Mouse (Mus musculus): ENCODE results near the gene Vegfb. TPM values are rescaled to one million over a fixed set of nuclear protein-coding genes. Genes with fewer than 3 reads are reported as not detected.
A peak's percentile ranks its signal among the peaks of the same experiment; 100 is the strongest.

Vegfb gene
- total and polyA plus RNA-seq, 2 experiments from 2014 or later: 40.5 to 90.8 TPM

- peaks cover 6% of the 10 kb centered on the region for H3K27me3 ChIP-seq (ENCODE audit: insufficient read depth, low read length)
Observed at GRCm38 (mm10) chr19:6936299-6936698, 51.2 kb downstream of the Vegfb start.

GRCm38 (mm10) chr19:6934195-6934977 is 53.1 kb downstream of the Vegfb start, which contains the start of gene Kcnk4:
TSS of gene Kcnk4 (minus strand) at chr19:6934515.
- DNase-seq (ENCODE audit: low spot score): no peak
- Histone ChIP-seq H3K4me1 (ENCODE audit: insufficient read depth, low read length) (peaks cover 15% of the 10 kb centered on the region), H3K9ac (replicated peaks; ENCODE audit: low read length) (peak within 1 kb of the TSS; percentile 60), H3K4me2 (ENCODE audit: low read depth, low read length) (peak within 1 kb of the TSS; percentile 67), H3K27me3 (ENCODE audit: insufficient read depth, low read length) (peaks cover 6% of the 10 kb centered on the region), H3K9me3 (ENCODE audit: low read length) (no peaks in the 10 kb centered on the region), H3K4me3 (ENCODE audit: low read length) (peak within 1 kb of the TSS; percentile 47), H3K36me3 (ENCODE audit: insufficient read depth, low read length) (no peaks in the 10 kb centered on the region), H3K27ac (peak within 1 kb of the TSS; percentile 41; the same call in 1 of the 2 replicates)
- no peak for TF ChIP-seq CTCF (IDR thresholded peaks at IDR 0.05; ENCODE audit: low read depth)
- ATAC-seq: 0 out of 2 replicates have a peak, but pooled peaks have one; percentile 36
- 7% methylated on average over 23 of the region's 23 CpGs for WGBS

More at GRCm38 (mm10) chr19:6936299-6936698, 51.2 kb downstream of the Vegfb start:
- Histone ChIP-seq H3K4me1 (ENCODE audit: insufficient read depth, low read length) (peaks cover 26% of the 10 kb centered on the region), H3K9me3 (ENCODE audit: low read length) (no peaks in the 10 kb centered on the region), H3K27ac (no peak overlapping the region), H3K9ac (replicated peaks; ENCODE audit: low read length) (no peak overlapping the region), H3K36me3 (ENCODE audit: insufficient read depth, low read length) (no peaks in the 10 kb centered on the region), H3K4me3 (ENCODE audit: low read length) (no peak overlapping the region), H3K4me2 (ENCODE audit: low read depth, low read length) (no peak overlapping the region)
- no peak for ATAC-seq
- TF ChIP-seq CTCF (IDR thresholded peaks at IDR 0.05; ENCODE audit: low read depth): peak; percentile 55
- peak; percentile 31 for DNase-seq (ENCODE audit: low spot score)
- WGBS: 27% methylated on average over 3 of the region's 3 CpGs

DNA sequence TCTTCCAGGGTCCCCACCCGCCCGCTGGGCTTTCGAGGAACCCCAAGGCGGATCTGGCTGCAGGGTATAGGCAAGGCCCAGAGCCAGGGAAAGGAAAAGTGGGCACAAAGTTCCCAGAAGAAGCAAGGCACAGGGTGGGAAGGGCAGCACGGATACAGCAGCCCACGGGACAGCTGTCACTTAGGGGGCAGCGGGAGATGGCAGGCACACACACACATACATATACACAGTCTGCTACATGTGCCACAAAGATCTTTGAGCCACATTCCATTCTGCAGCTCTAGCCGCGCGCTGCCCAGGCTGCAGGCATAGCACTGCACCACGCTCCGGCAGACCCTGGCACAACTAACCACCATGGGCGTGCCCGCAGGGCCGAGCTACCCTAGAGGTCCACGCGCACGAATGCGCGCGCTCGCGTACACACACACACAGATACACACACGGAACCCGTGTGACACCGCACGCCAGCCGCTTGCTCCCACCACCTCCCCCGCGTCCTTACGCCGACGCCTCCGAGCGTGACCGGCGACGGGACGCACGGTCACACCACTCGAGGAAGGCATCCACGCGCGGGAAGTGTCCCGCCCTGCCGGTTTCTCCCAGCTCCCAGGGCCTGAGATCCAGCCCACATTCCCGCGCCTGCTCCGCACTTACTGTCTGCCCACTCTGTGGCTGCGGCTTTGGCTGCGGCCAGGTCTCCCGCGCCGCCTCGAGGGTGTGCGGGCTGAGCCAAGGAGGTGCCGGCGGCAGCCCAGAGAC is 53.8 kb downstream of the Vegfb start:
- peak overlapping the region; percentile 47 for H3K4me3 ChIP-seq (ENCODE audit: low read length)
- peak overlapping the region; percentile 67 for H3K4me2 ChIP-seq (ENCODE audit: low read depth, low read length)
- DNase-seq (ENCODE audit: low spot score) (peak; percentile 68), ATAC-seq (peak; percentile 73)
- H3K27ac ChIP-seq: peak overlapping the region; percentile 41; the same call in 1 of the 2 replicates
- peaks cover 9% of the 10 kb centered on the region for H3K4me1 ChIP-seq (ENCODE audit: insufficient read depth, low read length)
- peak overlapping the region; percentile 60 for H3K9ac ChIP-seq (replicated peaks; ENCODE audit: low read length)
- no peaks in the 10 kb centered on the region for H3K9me3 ChIP-seq (ENCODE audit: low read length)
- no peak for TF ChIP-seq CTCF (IDR thresholded peaks at IDR 0.05; ENCODE audit: low read depth)
- H3K27me3 ChIP-seq (ENCODE audit: insufficient read depth, low read length): peaks cover 6% of the 10 kb centered on the region
- H3K36me3 ChIP-seq (ENCODE audit: insufficient read depth, low read length): no peaks in the 10 kb centered on the region
- WGBS: 3% methylated on average over 58 of the region's 58 CpGs

DNA sequence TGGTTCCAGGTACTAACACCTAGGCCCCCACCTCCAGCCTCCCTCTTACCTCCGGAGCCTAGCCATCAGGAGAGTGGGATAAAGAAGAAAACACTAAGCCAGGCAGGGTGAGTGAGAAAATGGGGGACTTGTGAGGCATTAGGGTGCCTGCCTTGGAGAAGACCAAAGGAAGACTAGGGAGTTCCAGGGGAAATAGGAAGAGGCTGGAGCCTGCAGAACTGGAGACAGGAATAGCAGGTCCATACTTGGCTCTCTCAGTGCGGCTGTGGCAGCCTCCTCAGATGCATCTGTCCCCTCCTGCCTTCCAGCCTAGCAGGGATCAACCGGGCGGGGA is 54.4 kb downstream of the Vegfb start:
- H3K9ac ChIP-seq (replicated peaks; ENCODE audit: low read length): peak overlapping the region; percentile 60; the same call in 1 of the 2 replicates
- H3K27me3 ChIP-seq (ENCODE audit: insufficient read depth, low read length): peaks cover 6% of the 10 kb centered on the region
- TF ChIP-seq CTCF (IDR thresholded peaks at IDR 0.05; ENCODE audit: low read depth): no peak
- DNase-seq (ENCODE audit: low spot score) (no peak), ATAC-seq (no peak)
- H3K4me1 ChIP-seq (ENCODE audit: insufficient read depth, low read length): peaks cover 9% of the 10 kb centered on the region
- H3K36me3 ChIP-seq (ENCODE audit: insufficient read depth, low read length): no peaks in the 10 kb centered on the region
- peak overlapping the region; percentile 47 for H3K4me3 ChIP-seq (ENCODE audit: low read length)
- no peaks in the 10 kb centered on the region for H3K9me3 ChIP-seq (ENCODE audit: low read length)
- peak overlapping the region; percentile 41; the same call in 1 of the 2 replicates for H3K27ac ChIP-seq
- WGBS: 27% methylated on average over 4 of the region's 4 CpGs
- peak overlapping the region; percentile 67 for H3K4me2 ChIP-seq (ENCODE audit: low read depth, low read length)

Other genes with a start within 250 kb of the Vegfb start
- gene Rps6ka4, start 147.0 kb downstream of the Vegfb start, total RNA-seq (2014; rRNA removed): 26.0 and 27.7 TPM in 2 replicates
- gene Rps6ka4, start 147.0 kb downstream of the Vegfb start, polyA plus RNA-seq (2015; fragmentation: Nextera tagmentation; extraction: Ambion mirVana): 19.5 and 22.1 TPM in 2 replicates
- gene Ccdc88b, start 129.4 kb downstream of the Vegfb start, total RNA-seq (2014; rRNA removed): 1.8 and 2.2 TPM in 2 replicates
- 1.2 and 1.5 TPM in 2 replicates for gene Ccdc88b, start 129.4 kb downstream of the Vegfb start, polyA plus RNA-seq (2015; fragmentation: Nextera tagmentation; extraction: Ambion mirVana)
- gene Trmt112, start 78.0 kb downstream of the Vegfb start, total RNA-seq (2014; rRNA removed): 61.7 and 68.6 TPM in 2 replicates
- gene Trmt112, start 78.0 kb downstream of the Vegfb start, polyA plus RNA-seq (2015; fragmentation: Nextera tagmentation; extraction: Ambion mirVana): 109 and 111 TPM in 2 replicates
- 184 and 228 TPM in 2 replicates for gene Prdx5, start 77.5 kb downstream of the Vegfb start, total RNA-seq (2014; rRNA removed)
- gene Prdx5, start 77.5 kb downstream of the Vegfb start, polyA plus RNA-seq (2015; fragmentation: Nextera tagmentation; extraction: Ambion mirVana): 587 and 589 TPM in 2 replicates
- gene Esrra, start 65.8 kb downstream of the Vegfb start, total RNA-seq (2014; rRNA removed): 47.0 and 61.6 TPM in 2 replicates
- gene Esrra, start 65.8 kb downstream of the Vegfb start, polyA plus RNA-seq (2015; fragmentation: Nextera tagmentation; extraction: Ambion mirVana): 11.8 and 12.3 TPM in 2 replicates
- 2.0 TPM in 1 of 2 replicates, not detected in the other for gene Catsperz, start 62.3 kb downstream of the Vegfb start, total RNA-seq (2014; rRNA removed)
- gene Catsperz, start 62.3 kb downstream of the Vegfb start, polyA plus RNA-seq (2015; fragmentation: Nextera tagmentation; extraction: Ambion mirVana): 2.9 and 3.7 TPM in 2 replicates
- gene Kcnk4, start 53.1 kb downstream of the Vegfb start, total RNA-seq (2014; rRNA removed): 13.3 and 17.6 TPM in 2 replicates
- gene Kcnk4, start 53.1 kb downstream of the Vegfb start, polyA plus RNA-seq (2015; fragmentation: Nextera tagmentation; extraction: Ambion mirVana): 15.9 and 21.7 TPM in 2 replicates
- 58.2 and 67.0 TPM in 2 replicates for gene Bad, start 45.8 kb downstream of the Vegfb start, total RNA-seq (2014; rRNA removed)
- 86.6 and 88.0 TPM in 2 replicates for gene Bad, start 45.8 kb downstream of the Vegfb start, polyA plus RNA-seq (2015; fragmentation: Nextera tagmentation; extraction: Ambion mirVana)
- 122 and 129 TPM in 2 replicates for gene Gpr137, start 45.2 kb downstream of the Vegfb start, total RNA-seq (2014; rRNA removed)
- 65.6 and 68.7 TPM in 2 replicates for gene Gpr137, start 45.2 kb downstream of the Vegfb start, polyA plus RNA-seq (2015; fragmentation: Nextera tagmentation; extraction: Ambion mirVana)
- 150 and 155 TPM in 2 replicates for gene Ppp1r14b, start 12.7 kb downstream of the Vegfb start, total RNA-seq (2014; rRNA removed)
- gene Ppp1r14b, start 12.7 kb downstream of the Vegfb start, polyA plus RNA-seq (2015; fragmentation: Nextera tagmentation; extraction: Ambion mirVana): 198 and 210 TPM in 2 replicates
- 18.5 and 23.1 TPM in 2 replicates for gene Plcb3, start 11.2 kb downstream of the Vegfb start, total RNA-seq (2014; rRNA removed)
- gene Plcb3, start 11.2 kb downstream of the Vegfb start, polyA plus RNA-seq (2015; fragmentation: Nextera tagmentation; extraction: Ambion mirVana): 11.1 and 14.4 TPM in 2 replicates
- gene Fkbp2, start 7.2 kb downstream of the Vegfb start, total RNA-seq (2014; rRNA removed): 8.3 and 29.2 TPM in 2 replicates
- gene Fkbp2, start 7.2 kb downstream of the Vegfb start, polyA plus RNA-seq (2015; fragmentation: Nextera tagmentation; extraction: Ambion mirVana): 169 and 177 TPM in 2 replicates
- gene Dnajc4, start 4.9 kb upstream of the Vegfb start, total RNA-seq (2014; rRNA removed): 13.5 and 28.3 TPM in 2 replicates
- gene Dnajc4, start 4.9 kb upstream of the Vegfb start, polyA plus RNA-seq (2015; fragmentation: Nextera tagmentation; extraction: Ambion mirVana): 25.6 and 29.5 TPM in 2 replicates
- 17.4 and 19.7 TPM in 2 replicates for gene Nudt22, start 8.5 kb upstream of the Vegfb start, total RNA-seq (2014; rRNA removed)
- 20.8 and 23.1 TPM in 2 replicates for gene Nudt22, start 8.5 kb upstream of the Vegfb start, polyA plus RNA-seq (2015; fragmentation: Nextera tagmentation; extraction: Ambion mirVana)
- gene Trpt1, start 8.5 kb upstream of the Vegfb start, total RNA-seq (2014; rRNA removed): 31.1 and 33.0 TPM in 2 replicates
- 22.9 and 23.5 TPM in 2 replicates for gene Trpt1, start 8.5 kb upstream of the Vegfb start, polyA plus RNA-seq (2015; fragmentation: Nextera tagmentation; extraction: Ambion mirVana)
- gene Fermt3, start 31.8 kb upstream of the Vegfb start, total RNA-seq (2014; rRNA removed): 4.0 and 7.5 TPM in 2 replicates
- 3.5 and 4.0 TPM in 2 replicates for gene Fermt3, start 31.8 kb upstream of the Vegfb start, polyA plus RNA-seq (2015; fragmentation: Nextera tagmentation; extraction: Ambion mirVana)
- gene Stip1, start 52.3 kb upstream of the Vegfb start, total RNA-seq (2014; rRNA removed): 87.3 and 89.0 TPM in 2 replicates
- 146 and 151 TPM in 2 replicates for gene Stip1, start 52.3 kb upstream of the Vegfb start, polyA plus RNA-seq (2015; fragmentation: Nextera tagmentation; extraction: Ambion mirVana)
- 4.8 and 9.5 TPM in 2 replicates for gene Macrod1, start 69.2 kb upstream of the Vegfb start, total RNA-seq (2014; rRNA removed)
- gene Macrod1, start 69.2 kb upstream of the Vegfb start, polyA plus RNA-seq (2015; fragmentation: Nextera tagmentation; extraction: Ambion mirVana): 6.5 and 6.7 TPM in 2 replicates
- 8.4 and 10.1 TPM in 2 replicates for gene Flrt1, start 118.1 kb upstream of the Vegfb start, total RNA-seq (2014; rRNA removed)
- 7.8 and 8.1 TPM in 2 replicates for gene Flrt1, start 118.1 kb upstream of the Vegfb start, polyA plus RNA-seq (2015; fragmentation: Nextera tagmentation; extraction: Ambion mirVana)
- gene Otub1, start 218.7 kb upstream of the Vegfb start, total RNA-seq (2014; rRNA removed): 216 and 233 TPM in 2 replicates
- 248 and 253 TPM in 2 replicates for gene Otub1, start 218.7 kb upstream of the Vegfb start, polyA plus RNA-seq (2015; fragmentation: Nextera tagmentation; extraction: Ambion mirVana)
- gene Cox8a, start 230.0 kb upstream of the Vegfb start, total RNA-seq (2014; rRNA removed): 1,715 and 1,845 TPM in 2 replicates
- gene Cox8a, start 230.0 kb upstream of the Vegfb start, polyA plus RNA-seq (2015; fragmentation: Nextera tagmentation; extraction: Ambion mirVana): 2,044 and 2,080 TPM in 2 replicates